Mouse (Mus musculus): ENCODE measurements around the gene Armt1. TPM values are rescaled to one million over a fixed set of nuclear protein-coding genes. Genes with fewer than 3 reads are reported as not detected.

Gene Armt1
- polyA plus RNA-seq, 1 experiment = 22.1 TPM

DNA sequence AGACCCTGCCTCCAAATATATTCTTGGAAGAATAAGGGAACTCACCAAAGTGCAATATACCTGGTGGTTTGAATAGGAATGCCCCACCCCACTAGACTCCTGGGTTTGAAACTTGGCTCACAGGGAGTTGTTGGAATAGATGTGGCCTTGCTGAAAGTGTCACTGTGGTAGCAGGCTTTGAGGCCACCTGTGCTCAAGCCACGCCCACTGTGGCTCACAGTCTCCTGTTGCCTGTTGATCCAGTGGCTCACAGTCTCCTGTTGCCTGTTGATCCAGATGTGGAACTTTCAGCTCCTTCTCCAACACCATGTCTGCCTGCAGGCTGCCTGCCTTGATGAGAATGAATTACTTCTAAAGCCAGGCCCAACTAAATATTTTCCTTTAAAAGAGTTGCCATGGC lies 51.6 kb downstream of the Armt1 start:
- no peak overlapping the region for H3K27ac ChIP-seq (ENCODE audit: control insufficient read depth, insufficient read depth, low read length)
- no peaks in the 10 kb centered on the region for H3K27me3 ChIP-seq (ENCODE audit: control insufficient read depth, insufficient read depth, low read length)
- no peak overlapping the region for H3K4me3 ChIP-seq (ENCODE audit: control insufficient read depth, insufficient read depth, low read length)
- no peaks in the 10 kb centered on the region for H3K36me3 ChIP-seq (ENCODE audit: control insufficient read depth, insufficient read depth, low read length)
- no peak for DNase-seq
- whole genome bisulfite sequencing = 93% methylated on average over 1 of the region's 1 CpGs
- TF ChIP-seq CTCF (IDR thresholded peaks at IDR 0.05; ENCODE audit: borderline replicate concordance, control insufficient read depth, extremely low read depth, insufficient read depth, low read length, poor library complexity) (no peak), POLR2A (IDR thresholded peaks at IDR 0.05; ENCODE audit: control insufficient read depth, extremely low read depth, insufficient read depth, low read length, poor library complexity) (no peak)
- H3K4me1 ChIP-seq (replicated peaks; ENCODE audit: control insufficient read depth, insufficient read depth, low read length) = no peaks in the 10 kb centered on the region

DNA sequence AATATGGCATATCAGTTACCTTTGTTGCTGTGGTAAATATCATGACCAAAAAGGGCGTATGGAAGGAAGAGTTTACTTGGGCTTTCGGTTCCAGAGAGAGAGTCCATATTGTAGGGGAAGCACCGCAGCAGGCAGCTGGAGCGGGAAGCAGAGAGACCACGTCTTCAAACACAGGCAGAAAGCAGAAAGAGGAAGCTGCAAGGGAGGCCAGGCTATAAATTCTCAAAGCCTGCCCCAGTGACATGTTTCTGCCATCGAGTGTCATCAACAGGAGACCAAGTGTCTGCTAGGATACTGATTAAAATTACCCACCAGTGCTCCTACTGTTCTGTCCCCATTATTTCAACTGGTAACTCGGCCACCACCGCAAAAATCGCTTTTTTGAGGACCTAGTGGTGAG lies 52.7 kb downstream of the Armt1 start:
- H3K27me3 ChIP-seq (ENCODE audit: control insufficient read depth, insufficient read depth, low read length) = no peaks in the 10 kb centered on the region
- no peak for TF ChIP-seq CTCF (IDR thresholded peaks at IDR 0.05; ENCODE audit: borderline replicate concordance, control insufficient read depth, extremely low read depth, insufficient read depth, low read length, poor library complexity)
- TF ChIP-seq POLR2A (IDR thresholded peaks at IDR 0.05; ENCODE audit: control insufficient read depth, extremely low read depth, insufficient read depth, low read length, poor library complexity) = no peak
- H3K4me1 ChIP-seq (replicated peaks; ENCODE audit: control insufficient read depth, insufficient read depth, low read length) = no peaks in the 10 kb centered on the region
- no peak for DNase-seq
- no peaks in the 10 kb centered on the region for H3K36me3 ChIP-seq (ENCODE audit: control insufficient read depth, insufficient read depth, low read length)
- no peak overlapping the region for H3K4me3 ChIP-seq (ENCODE audit: control insufficient read depth, insufficient read depth, low read length)
- 70% methylated on average over 9 of the region's 9 CpGs for WGBS
- H3K27ac ChIP-seq (ENCODE audit: control insufficient read depth, insufficient read depth, low read length) = no peak overlapping the region

DNA sequence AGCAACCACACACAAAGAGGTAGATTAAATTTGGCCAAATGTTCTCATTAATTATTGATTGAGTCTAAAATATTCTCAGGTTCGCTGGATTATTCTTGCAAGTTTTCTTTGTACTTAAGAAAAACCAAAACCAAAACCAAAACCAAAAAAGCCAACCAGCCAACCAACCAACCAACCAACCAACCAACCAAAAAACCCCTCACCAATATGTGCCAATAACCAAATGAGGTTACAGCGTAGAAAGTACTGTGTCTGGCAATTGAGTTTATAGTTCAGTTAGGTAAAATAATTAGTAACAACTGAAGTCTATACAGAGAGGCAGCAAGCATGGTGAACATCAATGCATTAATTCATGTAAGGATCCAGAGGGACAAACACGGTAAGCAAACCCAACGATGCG lies 57.6 kb downstream of the Armt1 start:
- H3K4me3 ChIP-seq (ENCODE audit: control insufficient read depth, insufficient read depth, low read length) = no peak overlapping the region
- 92% methylated on average over 5 of the region's 5 CpGs for WGBS
- no peak for DNase-seq
- H3K4me1 ChIP-seq (replicated peaks; ENCODE audit: control insufficient read depth, insufficient read depth, low read length) = no peaks in the 10 kb centered on the region
- H3K27ac ChIP-seq (ENCODE audit: control insufficient read depth, insufficient read depth, low read length) = no peak overlapping the region
- H3K27me3 ChIP-seq (ENCODE audit: control insufficient read depth, insufficient read depth, low read length) = no peaks in the 10 kb centered on the region
- TF ChIP-seq CTCF (IDR thresholded peaks at IDR 0.05; ENCODE audit: borderline replicate concordance, control insufficient read depth, extremely low read depth, insufficient read depth, low read length, poor library complexity) = no peak
- TF ChIP-seq POLR2A (IDR thresholded peaks at IDR 0.05; ENCODE audit: control insufficient read depth, extremely low read depth, insufficient read depth, low read length, poor library complexity) = no peak
- no peaks in the 10 kb centered on the region for H3K36me3 ChIP-seq (ENCODE audit: control insufficient read depth, insufficient read depth, low read length)

DNA sequence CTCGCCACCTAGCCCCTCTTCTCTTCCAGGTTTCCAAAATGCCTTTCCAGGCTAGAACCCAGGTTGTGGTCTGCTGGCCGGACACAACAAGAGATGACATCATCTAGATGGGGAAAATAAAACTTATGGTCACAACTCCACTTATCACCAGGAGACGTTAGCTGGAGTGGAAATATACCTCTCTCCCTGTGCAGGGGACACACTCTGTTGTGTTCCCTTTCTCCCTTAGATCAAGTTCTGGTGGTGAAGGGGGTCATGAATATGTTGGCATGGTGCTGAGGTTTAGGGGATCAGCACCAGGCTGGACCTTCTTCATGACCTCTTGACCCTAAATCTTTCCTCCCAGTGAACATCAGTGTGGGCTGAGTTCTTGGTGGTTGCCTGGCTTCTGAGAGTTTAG lies 59.0 kb downstream of the Armt1 start:
- no peak for TF ChIP-seq POLR2A (IDR thresholded peaks at IDR 0.05; ENCODE audit: control insufficient read depth, extremely low read depth, insufficient read depth, low read length, poor library complexity)
- TF ChIP-seq CTCF (IDR thresholded peaks at IDR 0.05; ENCODE audit: borderline replicate concordance, control insufficient read depth, extremely low read depth, insufficient read depth, low read length, poor library complexity) = no peak
- H3K36me3 ChIP-seq (ENCODE audit: control insufficient read depth, insufficient read depth, low read length) = no peaks in the 10 kb centered on the region
- no peak overlapping the region for H3K4me3 ChIP-seq (ENCODE audit: control insufficient read depth, insufficient read depth, low read length)
- 70% methylated on average over 3 of the region's 3 CpGs for WGBS
- DNase-seq = no peak
- no peak overlapping the region for H3K27ac ChIP-seq (ENCODE audit: control insufficient read depth, insufficient read depth, low read length)
- no peaks in the 10 kb centered on the region for H3K4me1 ChIP-seq (replicated peaks; ENCODE audit: control insufficient read depth, insufficient read depth, low read length)
- H3K27me3 ChIP-seq (ENCODE audit: control insufficient read depth, insufficient read depth, low read length) = no peaks in the 10 kb centered on the region

DNA sequence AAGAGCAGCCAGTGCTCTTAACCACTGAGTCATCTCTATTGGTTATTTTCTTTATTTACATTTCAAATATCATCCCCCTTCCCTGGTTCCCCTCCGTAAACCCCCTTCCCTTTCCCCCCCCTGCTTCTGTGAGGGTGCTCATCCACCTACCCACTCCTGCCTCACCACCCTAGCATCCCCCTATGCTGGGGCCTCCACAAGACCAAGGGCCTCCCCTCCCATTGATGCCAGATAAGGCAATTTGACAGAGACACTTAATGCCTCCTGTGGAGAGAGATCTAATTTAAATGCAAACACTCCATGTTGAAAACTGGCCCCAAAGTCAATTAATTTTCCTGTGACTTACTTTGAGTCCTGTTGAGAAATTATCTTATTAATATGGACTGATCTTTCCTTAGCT lies 59.8 kb downstream of the Armt1 start:
- Histone ChIP-seq H3K4me1 (replicated peaks; ENCODE audit: control insufficient read depth, insufficient read depth, low read length) (no peaks in the 10 kb centered on the region), H3K4me3 (ENCODE audit: control insufficient read depth, insufficient read depth, low read length) (no peak overlapping the region), H3K36me3 (ENCODE audit: control insufficient read depth, insufficient read depth, low read length) (no peaks in the 10 kb centered on the region), H3K27me3 (ENCODE audit: control insufficient read depth, insufficient read depth, low read length) (no peaks in the 10 kb centered on the region), H3K27ac (ENCODE audit: control insufficient read depth, insufficient read depth, low read length) (no peak overlapping the region)
- 88% methylated on average over 1 of the region's 1 CpGs for WGBS
- TF ChIP-seq POLR2A (IDR thresholded peaks at IDR 0.05; ENCODE audit: control insufficient read depth, extremely low read depth, insufficient read depth, low read length, poor library complexity) (no peak), CTCF (IDR thresholded peaks at IDR 0.05; ENCODE audit: borderline replicate concordance, control insufficient read depth, extremely low read depth, insufficient read depth, low read length, poor library complexity) (no peak)
- no peak for DNase-seq

DNA sequence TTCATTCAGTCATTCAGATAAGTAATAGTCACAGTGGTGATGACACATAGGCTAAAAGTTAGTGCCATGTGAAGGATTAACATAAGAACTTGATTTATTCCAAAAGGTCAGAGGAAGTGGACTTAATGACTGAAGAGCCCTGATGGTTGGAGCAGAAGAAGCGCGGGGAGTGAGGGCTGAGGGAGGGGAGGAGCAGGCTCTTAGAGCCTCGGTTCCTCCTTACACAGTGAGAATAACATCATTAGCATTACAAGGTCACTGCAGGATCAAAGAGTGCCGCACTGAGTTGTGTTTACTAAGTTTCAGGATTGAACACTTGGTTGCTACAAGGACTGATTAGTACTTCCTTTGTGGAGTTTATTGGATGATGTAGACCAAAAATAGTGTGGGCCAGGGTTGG lies 60.6 kb downstream of the Armt1 start:
- no peak overlapping the region for H3K27ac ChIP-seq (ENCODE audit: control insufficient read depth, insufficient read depth, low read length)
- H3K4me3 ChIP-seq (ENCODE audit: control insufficient read depth, insufficient read depth, low read length) = no peak overlapping the region
- 85% methylated on average over 4 of the region's 4 CpGs for WGBS
- no peaks in the 10 kb centered on the region for H3K4me1 ChIP-seq (replicated peaks; ENCODE audit: control insufficient read depth, insufficient read depth, low read length)
- no peak for TF ChIP-seq POLR2A (IDR thresholded peaks at IDR 0.05; ENCODE audit: control insufficient read depth, extremely low read depth, insufficient read depth, low read length, poor library complexity)
- no peak for TF ChIP-seq CTCF (IDR thresholded peaks at IDR 0.05; ENCODE audit: borderline replicate concordance, control insufficient read depth, extremely low read depth, insufficient read depth, low read length, poor library complexity)
- DNase-seq = no peak
- H3K27me3 ChIP-seq (ENCODE audit: control insufficient read depth, insufficient read depth, low read length) = no peaks in the 10 kb centered on the region
- no peaks in the 10 kb centered on the region for H3K36me3 ChIP-seq (ENCODE audit: control insufficient read depth, insufficient read depth, low read length)

DNA sequence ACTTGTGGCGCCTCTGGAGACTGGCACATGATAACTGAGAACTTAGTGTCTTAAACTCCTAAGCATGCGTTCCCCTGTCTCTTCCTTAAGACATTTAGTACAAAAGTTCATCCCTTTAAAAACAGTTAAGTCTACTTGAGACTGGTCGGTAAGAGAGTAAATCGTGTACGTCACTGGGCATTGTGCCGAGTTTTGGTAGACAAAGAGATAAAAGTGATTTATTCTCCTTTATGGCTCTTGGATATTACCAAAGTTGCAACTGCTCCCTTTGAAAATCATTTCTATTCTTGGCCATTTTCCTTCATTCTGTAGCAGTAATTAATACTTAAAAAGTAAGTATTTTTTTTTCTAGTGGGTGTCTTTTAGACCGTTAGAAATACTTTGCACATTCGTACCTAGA lies 71.0 kb downstream of the Armt1 start:
- H3K36me3 ChIP-seq (ENCODE audit: control insufficient read depth, insufficient read depth, low read length) = no peaks in the 10 kb centered on the region
- TF ChIP-seq POLR2A (IDR thresholded peaks at IDR 0.05; ENCODE audit: control insufficient read depth, extremely low read depth, insufficient read depth, low read length, poor library complexity) = no peak
- no peak for TF ChIP-seq CTCF (IDR thresholded peaks at IDR 0.05; ENCODE audit: borderline replicate concordance, control insufficient read depth, extremely low read depth, insufficient read depth, low read length, poor library complexity)
- no peak for DNase-seq
- 97% methylated on average over 8 of the region's 8 CpGs for WGBS
- no peaks in the 10 kb centered on the region for H3K27me3 ChIP-seq (ENCODE audit: control insufficient read depth, insufficient read depth, low read length)
- no peaks in the 10 kb centered on the region for H3K4me1 ChIP-seq (replicated peaks; ENCODE audit: control insufficient read depth, insufficient read depth, low read length)
- H3K27ac ChIP-seq (ENCODE audit: control insufficient read depth, insufficient read depth, low read length) = no peak overlapping the region
- H3K4me3 ChIP-seq (ENCODE audit: control insufficient read depth, insufficient read depth, low read length) = no peak overlapping the region

Other genes with a start within 250 kb of the Armt1 start
- gene Akap12, start 166.1 kb upstream of the Armt1 start, polyA plus RNA-seq (2012; rRNA removed) = 7.1 and 7.3 TPM in 2 replicates
- 32.8 and 37.9 TPM in 2 replicates for gene Zbtb2, start 44.4 kb upstream of the Armt1 start, polyA plus RNA-seq (2012; rRNA removed)
- 32.2 and 43.6 TPM in 2 replicates for gene Rmnd1, start 79 bp upstream of the Armt1 start, polyA plus RNA-seq (2012; rRNA removed)
- gene Ccdc170, start 50.0 kb downstream of the Armt1 start, polyA plus RNA-seq (2012; rRNA removed) = 0.24 and 0.33 TPM in 2 replicates
- gene Esr1, start 179.1 kb downstream of the Armt1 start, polyA plus RNA-seq (2012; rRNA removed) = 3.4 and 5.2 TPM in 2 replicates